Mouse (Mus musculus): ENCODE measurements around the gene Vash1.

Gene Vash1

GRCm38 (mm10) chr12:86683698-86684097, 5.2 kb downstream of the Vash1 start:
- no peak for DNase-seq

GRCm38 (mm10) chr12:86685275-86685674, 6.8 kb downstream of the Vash1 start:
- DNase-seq, result peak; percentile 51

DNA sequence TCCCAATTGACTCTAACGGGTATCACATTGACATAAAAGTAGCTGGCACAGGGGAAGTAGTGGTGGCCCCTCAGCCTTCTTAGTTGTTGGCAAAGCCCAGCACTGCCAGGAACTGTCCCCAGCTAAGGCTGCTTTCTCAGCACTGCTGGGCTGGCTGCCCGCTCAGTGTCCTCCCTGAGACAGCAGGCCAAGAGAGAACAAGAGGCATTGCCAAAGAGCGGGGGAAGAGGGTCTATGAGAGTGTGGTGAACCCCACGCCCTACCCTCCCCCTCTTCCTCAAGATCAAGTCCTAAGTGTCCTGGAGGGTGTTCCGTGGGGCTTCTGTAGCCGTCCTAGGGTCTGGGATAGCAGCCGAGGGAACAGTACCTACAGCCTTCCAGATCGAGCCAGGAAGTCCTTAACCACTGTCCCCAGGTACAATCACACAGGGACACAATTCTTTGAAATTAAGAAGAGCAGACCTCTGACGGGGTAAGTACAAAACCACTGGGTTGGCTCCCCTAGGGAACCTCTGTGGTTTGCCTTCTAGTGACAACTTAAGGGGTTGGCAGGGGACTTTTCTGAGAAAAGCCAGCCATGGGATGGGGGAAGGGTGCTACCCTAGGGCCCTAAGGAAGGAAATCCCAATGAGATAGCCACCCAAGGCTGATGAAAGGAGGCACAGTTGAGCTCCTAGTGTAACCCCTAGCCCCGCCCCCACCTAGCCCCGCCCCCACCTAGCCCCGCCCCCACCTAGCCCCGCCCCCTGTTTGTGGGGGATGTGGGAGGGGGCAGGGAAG, 8.2 kb downstream of the Vash1 start:
- peak; percentile 81 for DNase-seq

DNA sequence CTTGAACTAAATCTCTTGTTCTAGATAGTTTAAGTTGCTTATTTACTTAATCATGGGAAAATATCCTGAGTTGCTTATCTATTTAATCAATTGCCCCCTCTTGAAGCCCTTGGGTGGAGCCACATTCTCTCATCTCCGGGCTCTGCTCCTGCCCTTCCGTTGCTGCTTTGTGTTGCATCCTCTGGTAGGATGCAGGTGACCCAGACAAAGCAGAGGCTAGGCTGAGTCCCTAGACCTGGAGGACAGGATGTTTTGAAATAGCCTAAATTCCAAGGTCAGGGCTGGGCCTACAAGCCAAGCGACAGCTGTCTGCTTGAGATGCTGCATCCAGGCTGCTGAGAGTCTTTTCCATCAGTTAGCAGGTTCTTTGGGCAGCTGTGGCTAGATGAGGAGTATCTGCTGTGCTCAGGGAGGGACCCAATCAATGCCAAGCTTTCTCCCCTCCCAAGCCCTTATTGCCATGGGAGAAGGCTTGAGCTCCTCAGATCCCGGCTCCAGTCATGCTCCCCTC, 9.0 kb downstream of the Vash1 start:
- no peak for DNase-seq

DNA sequence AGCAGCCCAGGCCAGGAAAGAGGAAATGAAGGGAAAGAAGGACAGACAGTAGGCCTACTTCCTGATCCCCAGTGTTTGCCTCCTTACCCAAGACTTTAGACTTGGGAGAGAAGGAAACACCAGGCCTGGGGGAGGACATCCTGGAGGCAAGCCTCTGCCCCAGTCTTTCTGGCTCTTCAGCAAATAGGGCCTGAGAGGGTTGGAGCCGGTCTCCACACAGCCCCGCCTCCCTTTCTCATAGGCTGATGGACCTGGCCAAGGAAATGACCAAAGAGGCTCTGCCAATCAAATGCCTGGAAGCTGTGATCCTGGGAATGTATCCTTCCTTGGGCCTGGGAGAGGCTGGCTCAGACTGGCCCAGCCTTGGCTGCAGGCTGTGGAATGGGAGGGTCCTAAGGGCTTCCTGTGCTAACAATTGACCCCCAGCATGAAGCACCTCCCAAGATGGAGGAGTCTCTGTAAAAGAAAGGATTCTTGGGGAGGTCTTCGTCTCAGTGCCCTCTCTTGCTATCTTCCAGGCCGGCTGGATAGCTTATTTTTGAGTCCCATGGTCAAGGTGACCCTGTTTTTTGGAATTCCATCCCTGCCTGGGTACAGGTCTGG, 9.6 kb downstream of the Vash1 start:
- DNase-seq, result no peak

DNA sequence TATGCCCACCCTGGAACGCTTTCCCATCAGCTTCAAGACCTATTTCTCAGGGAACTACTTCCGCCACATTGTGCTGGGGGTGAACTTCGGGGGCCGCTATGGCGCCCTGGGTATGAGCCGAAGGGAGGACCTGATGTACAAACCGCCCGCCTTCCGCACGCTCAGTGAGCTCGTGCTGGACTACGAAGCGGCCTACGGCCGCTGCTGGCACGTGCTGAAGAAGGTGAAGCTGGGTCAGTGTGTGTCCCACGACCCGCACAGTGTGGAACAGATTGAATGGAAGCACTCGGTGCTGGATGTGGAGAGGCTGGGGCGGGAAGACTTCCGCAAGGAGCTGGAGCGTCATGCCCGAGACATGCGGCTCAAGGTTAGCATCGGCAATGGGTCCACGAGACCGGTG, 10.4 kb downstream of the Vash1 start:
- DNase-seq, result no peak

- DNase-seq, result no peak
Measured at GRCm38 (mm10) chr12:86690700-86691485, 12.4 kb downstream of the Vash1 start.

DNA sequence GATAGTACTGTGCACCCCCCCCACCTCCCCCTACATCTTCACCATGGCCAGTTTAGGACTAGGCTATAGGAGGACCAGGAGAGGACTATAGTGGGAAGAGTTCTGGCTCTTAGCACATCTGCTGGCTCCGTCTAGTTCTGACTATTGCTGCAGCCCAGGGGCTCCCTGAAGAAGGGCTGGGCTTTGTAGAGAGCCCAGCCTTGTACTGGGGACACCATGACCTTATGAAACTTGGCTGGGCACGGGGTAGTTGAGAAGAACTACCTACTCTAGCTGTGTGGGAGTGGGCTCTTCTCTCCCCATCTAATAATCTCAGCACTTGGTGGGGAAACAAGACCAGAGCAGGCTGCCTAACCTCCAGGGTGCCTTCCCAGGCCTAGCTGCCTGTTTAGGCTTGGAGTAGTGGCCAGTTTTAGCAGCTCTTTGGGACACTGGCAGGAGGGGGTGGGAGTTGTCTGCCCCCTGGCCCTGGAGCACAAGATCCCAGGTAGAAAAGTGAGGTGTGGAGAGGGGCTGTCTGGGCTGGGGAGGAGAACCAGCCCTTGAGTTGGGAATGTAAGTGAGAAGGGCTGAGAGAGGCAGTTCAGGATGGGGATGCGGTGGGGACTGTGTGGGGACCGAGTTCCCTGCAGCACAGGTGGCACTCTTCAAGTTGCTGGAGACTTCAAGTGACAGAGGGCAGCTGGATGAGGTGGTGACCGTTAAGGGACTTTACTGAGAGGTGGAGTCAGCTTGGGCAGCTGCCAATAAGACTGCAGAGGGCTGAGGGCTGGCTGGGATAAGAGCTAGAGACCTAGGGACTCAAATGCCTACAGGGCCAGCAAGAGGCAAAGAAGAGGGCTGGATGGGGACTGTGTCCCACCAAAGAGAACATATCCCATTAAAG, 14.2 kb downstream of the Vash1 start:
- DNase-seq, result no peak

- DNase-seq, result no peak
Measured at GRCm38 (mm10) chr12:86693389-86693788, 14.9 kb downstream of the Vash1 start.

GRCm38 (mm10) chr12:86694441-86694840, 15.9 kb downstream of the Vash1 start:
- DNase-seq, result no peak

DNA sequence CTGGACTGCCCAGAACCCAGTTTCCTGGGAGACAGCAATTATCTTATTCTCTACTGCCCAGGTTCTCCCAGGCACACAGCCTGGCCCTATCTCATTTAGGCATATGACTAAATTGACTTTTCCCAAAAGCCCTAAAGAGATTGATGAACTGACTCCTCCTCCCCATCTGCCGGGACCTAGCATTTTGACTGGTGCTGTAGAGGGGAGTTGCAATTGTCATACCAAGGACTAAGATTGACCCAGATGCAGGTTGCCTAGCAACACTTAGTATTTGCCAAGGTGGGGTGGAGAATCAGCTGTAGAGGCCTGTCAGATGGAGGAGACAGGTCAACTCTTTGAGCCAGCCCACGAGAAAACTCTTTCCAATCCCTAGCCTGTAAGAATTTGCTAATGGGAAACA, 19.5 kb downstream of the Vash1 start:
- DNase-seq, result no peak

DNA sequence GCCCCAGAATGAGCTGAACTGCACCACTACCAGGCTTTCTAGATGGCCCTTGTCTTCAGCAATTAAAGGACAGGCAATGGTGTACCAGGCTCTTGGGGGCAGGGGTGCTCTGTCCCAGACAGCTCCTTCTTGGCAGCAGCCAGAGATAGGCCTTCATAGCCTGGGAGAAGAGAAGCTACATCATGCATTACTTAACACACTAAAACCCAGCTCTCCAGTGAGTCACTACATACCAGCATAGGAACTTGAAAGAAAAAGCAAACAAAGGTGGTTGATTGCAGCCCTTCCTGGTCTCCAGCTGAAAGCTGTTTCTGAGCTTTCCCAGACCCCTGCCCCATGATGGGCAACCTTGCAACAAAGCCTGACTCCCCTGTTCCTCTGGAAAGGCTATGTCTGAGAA, 20.0 kb downstream of the Vash1 start:
- DNase-seq, result no peak

- peak; percentile 96 for DNase-seq
Measured at GRCm38 (mm10) chr12:86699965-86700926, 21.7 kb downstream of the Vash1 start.

GRCm38 (mm10) chr12:86700927-86701310, 22.4 kb downstream of the Vash1 start:
- DNase-seq, result peak; percentile 56

- DNase-seq, result peak; percentile 74
Measured at GRCm38 (mm10) chr12:86701491-86701890, 23.0 kb downstream of the Vash1 start.

DNA sequence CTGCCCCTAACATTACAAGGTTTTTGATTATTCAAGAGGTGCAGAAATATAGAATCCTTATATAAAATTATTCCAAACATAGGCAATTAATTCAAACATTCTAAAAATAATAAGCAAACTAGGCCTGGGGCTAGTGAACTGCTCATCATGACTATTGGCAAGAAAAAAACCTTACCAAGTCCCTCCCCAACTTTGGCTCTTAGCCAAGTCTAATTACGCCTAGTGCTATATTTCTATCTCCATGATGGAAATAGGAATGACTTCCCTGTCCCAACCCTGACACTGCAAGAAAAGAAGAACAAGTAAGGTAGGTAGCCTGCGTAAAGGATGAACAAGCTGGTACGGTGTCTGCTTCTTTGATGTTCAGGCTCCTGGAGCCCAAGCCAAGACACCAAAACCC, 24.2 kb downstream of the Vash1 start:
- no peak for DNase-seq

- no peak for DNase-seq
Measured at GRCm38 (mm10) chr12:86705843-86706242, 27.3 kb downstream of the Vash1 start.

DNA sequence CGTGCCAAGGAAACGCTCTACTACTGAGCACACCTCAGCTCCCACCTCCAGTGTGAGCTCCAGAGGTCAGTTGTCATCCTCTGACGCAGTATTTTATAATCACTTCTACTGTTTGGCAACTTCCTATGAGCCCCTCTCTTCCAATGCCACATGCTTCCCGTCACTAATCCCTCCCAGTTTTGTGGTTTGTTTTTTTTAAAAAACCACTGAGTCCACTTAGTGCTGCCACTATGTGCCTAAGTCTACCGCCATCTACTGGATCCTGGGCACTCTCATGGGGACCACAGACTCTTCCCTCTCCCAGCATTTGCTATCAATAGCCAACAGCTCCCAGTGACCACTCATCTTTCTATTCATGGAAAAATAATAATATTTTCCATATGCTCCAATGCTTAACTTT, 35.5 kb downstream of the Vash1 start:
- no peak for DNase-seq

- peak; percentile 77 for DNase-seq
Measured at GRCm38 (mm10) chr12:86715401-86715800, 36.9 kb downstream of the Vash1 start.

DNA sequence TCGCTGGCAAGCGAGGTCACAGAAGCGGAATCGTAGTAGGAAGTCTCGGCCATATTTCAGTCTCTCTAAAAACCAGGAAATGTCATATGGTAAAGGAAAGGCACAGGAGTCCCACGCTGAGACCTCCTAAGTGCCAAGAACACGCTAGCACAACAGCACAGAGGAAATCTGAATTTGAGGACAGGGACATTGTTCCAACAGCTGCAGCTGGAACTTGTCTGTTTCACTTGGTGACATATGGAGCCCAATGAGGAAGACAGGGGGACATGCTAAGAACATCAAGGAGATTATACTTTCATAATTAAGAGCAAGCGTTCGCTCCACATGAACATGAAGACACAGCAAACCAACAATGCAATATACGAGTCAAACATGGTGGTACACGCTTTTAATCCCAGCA, 38.5 kb downstream of the Vash1 start:
- DNase-seq, result no peak

DNA sequence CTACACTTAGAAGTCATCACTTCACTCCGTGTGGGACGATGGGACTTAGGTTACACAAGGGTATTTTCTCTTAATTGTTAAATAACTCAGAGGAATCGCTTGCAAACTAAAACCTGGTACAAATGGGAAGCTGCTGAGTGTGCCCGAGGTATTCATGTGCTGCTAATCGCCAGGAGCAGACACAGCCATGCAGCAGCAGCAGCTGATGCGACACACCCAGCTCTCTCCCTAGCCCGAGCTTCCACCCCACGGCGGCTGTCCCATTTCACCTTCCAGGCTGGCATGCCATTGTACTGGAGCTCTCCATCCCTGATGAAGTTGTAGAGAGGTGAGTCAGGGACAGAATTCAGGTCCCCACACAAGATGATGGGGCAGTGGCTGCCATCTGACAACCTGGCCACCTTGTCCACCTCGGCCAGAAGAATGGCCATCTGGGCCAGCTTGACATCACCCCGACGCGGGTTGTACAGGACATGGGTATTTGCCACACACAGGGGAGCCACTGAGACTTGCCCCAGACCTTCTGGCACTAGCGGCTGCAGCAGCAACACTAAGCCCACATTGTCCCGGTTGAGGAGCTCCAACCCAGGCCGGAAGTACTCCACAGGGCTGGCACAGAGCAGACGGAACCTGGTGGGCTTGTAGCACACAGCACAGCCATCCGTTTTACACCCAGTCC, 41.6 kb downstream of the Vash1 start:
- DNase-seq, result peak; percentile 87
